Mouse (Mus musculus) cortical plate, adult 2 months (tissue): ENCODE results near the gene Foxn3.

Experiments
- CTCF ChIP-seq: fragments of 200-500 bp; IDR thresholded peaks from 2 replicates; pipeline ENCODE4 v1.5.1; 2011; ENCODE audit warnings: mild to moderate bottlenecking, control low read depth, low read length; ENCODE audit not compliant: insufficient read depth; ENCODE audit errors: extremely low read depth
- POLR2A ChIP-seq: fragments of 200-500 bp; IDR thresholded peaks from 2 replicates; pipeline ENCODE4 v1.6.1; 2011; ENCODE audit warnings: mild to moderate bottlenecking, low read length, control low read depth; ENCODE audit not compliant: insufficient read depth; ENCODE audit errors: extremely low read depth

- TF ChIP-seq POLR2A: no peak
- TF ChIP-seq CTCF: no peak
Measured at GRCm38 (mm10) chr12:99502225-99502624, 61.2 kb downstream of the Foxn3 start.
